Mouse (Mus musculus) limb, embryonic 15.5 days (tissue): ENCODE measurements at regions not wholly inside any gene's neighbourhood (a gene's known extent, or its start where the extent isn't known, plus 50 kb on each side); places are given as distances from the start of the nearest gene placed in this dataset.

ENCODE experiments used
- ATAC-seq: fragments of 200-750 bp; cut with Nextera tagmentation; 2 replicates; pipeline ENCODE4 v1.8.0; 2017; ENCODE audit warnings: low read depth, moderate TSS enrichment; ENCODE audit not compliant: insufficient number of reproducible peaks, low FRiP score, low TSS enrichment
- H3K27ac ChIP-seq: fragments of 300-500 bp; sonication (generic); 2 replicates; pipeline ENCODE4 v1.5.1; 2015; ENCODE audit warnings: moderate library complexity, mild to moderate bottlenecking, inconsistent platforms
- H3K27me3 ChIP-seq: fragments of 300-500 bp; sonication (generic); 2 replicates; pipeline ENCODE4 v1.6.1; 2015; ENCODE audit warnings: inconsistent platforms
- H3K36me3 ChIP-seq: fragments of 300-500 bp; sonication (generic); 2 replicates; pipeline ENCODE4 v1.6.1; 2015; ENCODE audit warnings: inconsistent platforms
- H3K4me1 ChIP-seq: fragments of 300-500 bp; sonication (generic); 2 replicates; pipeline ENCODE4 v1.6.1; 2015; ENCODE audit warnings: inconsistent platforms
- H3K4me2 ChIP-seq: fragments of 300-500 bp; sonication (generic); 2 replicates; pipeline ENCODE4 v1.6.1; 2015; ENCODE audit warnings: mild to moderate bottlenecking, inconsistent platforms
- H3K4me3 ChIP-seq: fragments of 300-500 bp; sonication (generic); 2 replicates; pipeline ENCODE4 v1.5.1; 2015; ENCODE audit warnings: mild to moderate bottlenecking, inconsistent platforms
- H3K9ac ChIP-seq: fragments of 300-500 bp; sonication (generic); 2 replicates; pipeline ENCODE4 v1.6.1; 2015; ENCODE audit warnings: inconsistent platforms
- H3K9me3 ChIP-seq: fragments of 300-500 bp; sonication (generic); 2 replicates; pipeline ENCODE4 v1.6.1; 2016; ENCODE audit warnings: inconsistent platforms
- WGBS: fragments of 180-500 bp; shearing (Covaris S2); methylation state at CpG from one replicate; pipeline ENCODE4 v1.1.7; 2015; 5-methylcytosine and 5-hydroxymethylcytosine counted together

- Histone ChIP-seq H3K9me3 (no peaks in the 10 kb centered on the region), H3K27ac (no peak overlapping the region), H3K9ac (no peak overlapping the region), H3K4me3 (no peak overlapping the region), H3K36me3 (no peaks in the 10 kb centered on the region), H3K4me1 (no peaks in the 10 kb centered on the region), H3K27me3 (no peaks in the 10 kb centered on the region), H3K4me2 (no peak overlapping the region)
- ATAC-seq, result no peak
- 74% methylated on average over 7 of the region's 7 CpGs for WGBS
Observed at GRCm38 (mm10) chr15:58718282-58718681, 170.8 kb upstream of the Gm49356 start.

DNA sequence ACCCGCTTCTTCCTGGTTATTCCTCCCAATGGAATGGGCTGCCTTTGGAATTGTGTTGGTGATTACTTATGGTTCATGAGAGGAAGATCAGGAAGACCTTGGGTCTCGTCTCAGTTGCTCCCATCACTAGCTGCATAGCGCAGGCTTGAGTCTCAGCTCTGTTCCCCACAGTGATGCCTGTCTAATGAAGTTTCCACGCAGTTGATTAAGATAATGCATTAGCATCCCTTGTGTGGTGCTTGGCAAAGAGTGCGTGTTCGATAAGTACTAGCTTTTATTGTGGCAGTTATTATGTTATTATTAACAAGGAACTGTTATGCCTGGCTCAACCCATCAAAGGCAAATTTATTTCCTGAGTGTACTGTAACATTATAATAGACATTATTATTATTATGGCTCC lies 169.7 kb upstream of the Gm49356 start:
- H3K4me2 ChIP-seq, result no peak overlapping the region
- no peaks in the 10 kb centered on the region for H3K9me3 ChIP-seq
- H3K36me3 ChIP-seq, result no peaks in the 10 kb centered on the region
- no peak overlapping the region for H3K9ac ChIP-seq
- no peak for ATAC-seq
- H3K27me3 ChIP-seq, result no peaks in the 10 kb centered on the region
- H3K4me1 ChIP-seq, result no peaks in the 10 kb centered on the region
- no peak overlapping the region for H3K4me3 ChIP-seq
- H3K27ac ChIP-seq, result no peak overlapping the region
- WGBS, result 79% methylated on average over 6 of the region's 6 CpGs

GRCm38 (mm10) chr15:58727041-58727440 lies 162.1 kb upstream of the Gm49356 start:
- H3K4me1 ChIP-seq, result peaks cover 10% of the 10 kb centered on the region; the same call in 1 of the 2 replicates
- no peak for ATAC-seq
- no peaks in the 10 kb centered on the region for H3K36me3 ChIP-seq
- no peak overlapping the region for H3K4me2 ChIP-seq
- H3K9ac ChIP-seq, result no peak overlapping the region
- no peak overlapping the region for H3K4me3 ChIP-seq
- H3K9me3 ChIP-seq, result no peaks in the 10 kb centered on the region
- 71% methylated on average over 4 of the region's 4 CpGs for WGBS
- H3K27ac ChIP-seq, result no peak overlapping the region
- H3K27me3 ChIP-seq, result no peaks in the 10 kb centered on the region

GRCm38 (mm10) chr15:58728264-58728663 lies 160.8 kb upstream of the Gm49356 start:
- Histone ChIP-seq H3K4me3 (no peak overlapping the region), H3K4me1 (peaks cover 13% of the 10 kb centered on the region), H3K9ac (no peak overlapping the region), H3K4me2 (no peak overlapping the region), H3K9me3 (no peaks in the 10 kb centered on the region), H3K27ac (no peak overlapping the region), H3K36me3 (no peaks in the 10 kb centered on the region), H3K27me3 (no peaks in the 10 kb centered on the region)
- ATAC-seq, result no peak
- WGBS, result 91% methylated on average over 2 of the region's 2 CpGs

GRCm38 (mm10) chr15:58730861-58731260 lies 158.2 kb upstream of the Gm49356 start:
- ATAC-seq, result no peak
- H3K4me2 ChIP-seq, result no peak overlapping the region
- no peak overlapping the region for H3K4me3 ChIP-seq
- 77% methylated on average over 4 of the region's 4 CpGs for WGBS
- no peak overlapping the region for H3K27ac ChIP-seq
- no peaks in the 10 kb centered on the region for H3K27me3 ChIP-seq
- peaks cover 13% of the 10 kb centered on the region for H3K4me1 ChIP-seq
- no peaks in the 10 kb centered on the region for H3K36me3 ChIP-seq
- no peak overlapping the region for H3K9ac ChIP-seq
- no peaks in the 10 kb centered on the region for H3K9me3 ChIP-seq

DNA sequence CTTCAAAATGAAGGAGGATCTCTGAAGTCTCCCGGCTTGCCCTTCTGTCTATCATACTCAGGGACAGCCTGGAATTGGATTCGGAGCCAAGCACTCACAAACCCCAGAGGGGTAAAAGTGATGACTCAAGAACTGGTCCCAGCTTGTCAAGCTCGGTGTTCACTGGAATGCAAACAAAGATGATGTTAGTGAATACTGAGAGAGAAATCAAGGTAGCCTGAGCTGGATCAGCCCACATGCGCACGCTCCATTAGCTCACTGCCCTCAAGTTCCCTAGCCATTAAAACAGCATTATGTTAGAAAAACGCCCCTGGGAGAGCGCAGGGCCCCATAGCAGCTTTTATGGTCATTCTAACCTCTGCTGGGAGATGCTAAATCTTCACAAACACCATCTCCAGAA lies 157.8 kb upstream of the Gm49356 start:
- 47% methylated on average over 7 of the region's 7 CpGs for WGBS
- no peak for ATAC-seq
- Histone ChIP-seq H3K9ac (no peak overlapping the region), H3K27ac (peak overlapping the region; percentile 35; the same call in 1 of the 2 replicates), H3K27me3 (no peaks in the 10 kb centered on the region), H3K36me3 (no peaks in the 10 kb centered on the region), H3K9me3 (no peaks in the 10 kb centered on the region), H3K4me1 (peaks cover 13% of the 10 kb centered on the region), H3K4me2 (peak overlapping the region; percentile 2; the same call in 1 of the 2 replicates), H3K4me3 (no peak overlapping the region)

- Histone ChIP-seq H3K36me3 (no peaks in the 10 kb centered on the region), H3K4me1 (peaks cover 13% of the 10 kb centered on the region), H3K9me3 (no peaks in the 10 kb centered on the region), H3K9ac (no peak overlapping the region), H3K27ac (peak overlapping the region; percentile 35; the same call in 1 of the 2 replicates), H3K4me2 (peak overlapping the region; percentile 2; the same call in 1 of the 2 replicates), H3K4me3 (0 out of 2 replicates have a peak overlapping the region, but pooled peaks have one; percentile 0), H3K27me3 (no peaks in the 10 kb centered on the region)
- ATAC-seq, result no peak
- 23% methylated on average over 13 of the region's 13 CpGs for WGBS
Observed at GRCm38 (mm10) chr15:58731952-58732642, 157.0 kb upstream of the Gm49356 start.
